Mouse (Mus musculus) left cerebral cortex, postnatal 14 days (tissue): ENCODE measurements around the gene Dcun1d1. TPM values are rescaled to one million over a fixed set of nuclear protein-coding genes. Genes with fewer than 3 reads are reported as not detected.
A peak's percentile ranks its signal among the peaks of the same experiment; 100 is the strongest.

Source experiments
- DNase-seq, 2 experiments: peaks; one replicate each; pipeline ENCODE4 v3.0.0; 2021 to 2022; ENCODE audit warnings: low spot score in 2 of 2, mixed read lengths in 1 of 2
- intact Hi-C: fragments of 180-260 bp; cut with DNase I; formaldehyde crosslinking; loops from one replicate; pipeline ENCODE4 v1.15.1; 2025
- total RNA-seq, 2 experiments: library from RNA; stranded (reverse); gene quantifications; 2 replicates each; pipeline ENCODE4 v1.2.3; 2021

Dcun1d1 gene
- total RNA-seq, 2 experiments from 2014 or later = 65.7 to 67.8 TPM

GRCm38 (mm10) chr3:35932735-35933404 lies 4.4 kb downstream of the Dcun1d1 start:
- intact Hi-C loops = no loop called here
- peak; percentile 60 to 80 for DNase-seq

- intact Hi-C loops = no loop called here
Observed at GRCm38 (mm10) chr3:35931896-35932727, 5.1 kb downstream of the Dcun1d1 start.

GRCm38 (mm10) chr3:35931359-35931758 lies 5.9 kb downstream of the Dcun1d1 start:
- intact Hi-C loops = no loop called here

More at GRCm38 (mm10) chr3:35931896-35932727, 5.1 kb downstream of the Dcun1d1 start:
- peak; percentile 28 to 33 for DNase-seq

GRCm38 (mm10) chr3:35929831-35930230 lies 7.4 kb downstream of the Dcun1d1 start:
- intact Hi-C loops = no loop called here
- no peak for DNase-seq

More at GRCm38 (mm10) chr3:35931359-35931758, 5.9 kb downstream of the Dcun1d1 start:
- DNase-seq = no peak

GRCm38 (mm10) chr3:35929406-35929805 lies 7.8 kb downstream of the Dcun1d1 start:
- intact Hi-C loops = no loop called here

GRCm38 (mm10) chr3:35925852-35926251 lies 11.4 kb downstream of the Dcun1d1 start:
- intact Hi-C loops = no loop called here

More at GRCm38 (mm10) chr3:35929406-35929805, 7.8 kb downstream of the Dcun1d1 start:
- DNase-seq = peak; percentile 15 to 18

GRCm38 (mm10) chr3:35924007-35924406 lies 13.2 kb downstream of the Dcun1d1 start:
- intact Hi-C loops = no loop called here
- DNase-seq = no peak

More at GRCm38 (mm10) chr3:35925852-35926251, 11.4 kb downstream of the Dcun1d1 start:
- no peak for DNase-seq

GRCm38 (mm10) chr3:35923495-35923894 lies 13.8 kb downstream of the Dcun1d1 start:
- no peak for DNase-seq
- intact Hi-C loops = no loop called here

- DNase-seq = no peak
- intact Hi-C loops = no loop called here
Observed at GRCm38 (mm10) chr3:35922522-35922921, 14.7 kb downstream of the Dcun1d1 start.

- no peak for DNase-seq
- intact Hi-C loops = no loop called here
Observed at GRCm38 (mm10) chr3:35918229-35918628, 19.0 kb downstream of the Dcun1d1 start.

- no peak for DNase-seq
- intact Hi-C loops = no loop called here
Observed at GRCm38 (mm10) chr3:35908982-35909680, 28.1 kb downstream of the Dcun1d1 start.

- intact Hi-C loops = no loop called here
Observed at GRCm38 (mm10) chr3:35900555-35901204, 36.6 kb downstream of the Dcun1d1 start.

GRCm38 (mm10) chr3:35899109-35899508 lies 38.1 kb downstream of the Dcun1d1 start:
- intact Hi-C loops = no loop called here

More at GRCm38 (mm10) chr3:35900555-35901204, 36.6 kb downstream of the Dcun1d1 start:
- no peak for DNase-seq

GRCm38 (mm10) chr3:35897900-35898299 lies 39.3 kb downstream of the Dcun1d1 start:
- DNase-seq = no peak
- intact Hi-C loops = no loop called here

More at GRCm38 (mm10) chr3:35899109-35899508, 38.1 kb downstream of the Dcun1d1 start:
- DNase-seq = no peak

- intact Hi-C loops = no loop called here
- no peak for DNase-seq
Observed at GRCm38 (mm10) chr3:35893156-35893555, 44.1 kb downstream of the Dcun1d1 start.

GRCm38 (mm10) chr3:35891123-35891522 lies 46.1 kb downstream of the Dcun1d1 start:
- intact Hi-C loops = no loop called here
- no peak for DNase-seq

- no peak for DNase-seq
- intact Hi-C loops = no loop called here
Observed at GRCm38 (mm10) chr3:35889531-35889930, 47.7 kb downstream of the Dcun1d1 start.

GRCm38 (mm10) chr3:35883267-35883666 lies 54.0 kb downstream of the Dcun1d1 start:
- DNase-seq = no peak
- intact Hi-C loops = no loop called here

- no peak for DNase-seq
- intact Hi-C loops = no loop called here
Observed at GRCm38 (mm10) chr3:35849326-35849725, 87.9 kb downstream of the Dcun1d1 start.
